Mouse (Mus musculus) liver, embryonic 11.5 days (tissue): ENCODE results near the gene Znrf2. TPM values are rescaled to one million over a fixed set of nuclear protein-coding genes. Genes with fewer than 3 reads are reported as not detected.

Experiments used
- ATAC-seq: fragments of 200-750 bp; cut with Nextera tagmentation; replicated peaks from 2 replicates; pipeline ENCODE4 v1.8.0; 2017; ENCODE audit warnings: moderate number of reproducible peaks, mild to moderate bottlenecking, moderate TSS enrichment, moderate library complexity; ENCODE audit not compliant: low FRiP score
- DNase-seq: peaks from one replicate; pipeline ENCODE4 v3.0.0-alpha.2; 2017; ENCODE audit warnings: low spot score
- H3K27ac ChIP-seq: fragments of 300-500 bp; sonication (generic); 2 replicates; pipeline ENCODE4 v1.5.1; 2014; ENCODE audit warnings: mild to moderate bottlenecking, low read depth, low read length, control low read depth
- H3K27me3 ChIP-seq: fragments of 300-500 bp; sonication (generic); replicated peaks from 2 replicates; pipeline ENCODE4 v1.6.1; 2014; ENCODE audit warnings: low read length, mixed read lengths; ENCODE audit not compliant: control insufficient read depth, insufficient read depth
- H3K36me3 ChIP-seq: fragments of 300-500 bp; sonication (generic); 2 replicates; pipeline ENCODE4 v1.6.1; 2014; ENCODE audit warnings: mild to moderate bottlenecking, low read length, moderate library complexity, mixed read lengths; ENCODE audit not compliant: control insufficient read depth, insufficient read depth
- H3K4me1 ChIP-seq: fragments of 300-500 bp; sonication (generic); replicated peaks from 2 replicates; pipeline ENCODE4 v1.6.1; 2014; ENCODE audit warnings: low read length, mixed read lengths; ENCODE audit not compliant: control insufficient read depth, insufficient read depth
- H3K4me2 ChIP-seq: fragments of 300-500 bp; sonication (generic); 2 replicates; pipeline ENCODE4 v1.6.1; 2014; ENCODE audit warnings: mild to moderate bottlenecking, control low read depth, moderate library complexity
- H3K4me3 ChIP-seq: fragments of 300-500 bp; sonication (generic); 2 replicates; pipeline ENCODE4 v1.5.1; 2014; ENCODE audit warnings: low read depth, low read length, control low read depth
- H3K9ac ChIP-seq: fragments of 300-500 bp; sonication (generic); 2 replicates; pipeline ENCODE4 v1.6.1; 2014; ENCODE audit warnings: low read depth, low read length, control low read depth
- H3K9me3 ChIP-seq: fragments of 300-500 bp; sonication (generic); 2 replicates; pipeline ENCODE4 v1.6.1; 2016; ENCODE audit warnings: low read length, inconsistent platforms, mixed read lengths; ENCODE audit not compliant: control insufficient read depth
- WGBS: fragments of 180-500 bp; shearing (Covaris S2); extraction: QIAGEN DNeasy Blood & Tissue Kit; methylation state at CpG from one replicate; pipeline ENCODE4 v1.1.7; 2014; 5-methylcytosine and 5-hydroxymethylcytosine counted together
- polyA plus RNA-seq: library from polyadenylated mRNA; unstranded; fragments of >200 nt; fragmentation: Nextera tagmentation; extraction: Ambion mirVana; gene quantifications from 2 replicates; pipeline ENCODE4 v1.2.1, GENCODE M21; 2014

The Znrf2 gene
- polyA plus RNA-seq, 1 experiment from 2014 or later = 4.1 TPM

DNA sequence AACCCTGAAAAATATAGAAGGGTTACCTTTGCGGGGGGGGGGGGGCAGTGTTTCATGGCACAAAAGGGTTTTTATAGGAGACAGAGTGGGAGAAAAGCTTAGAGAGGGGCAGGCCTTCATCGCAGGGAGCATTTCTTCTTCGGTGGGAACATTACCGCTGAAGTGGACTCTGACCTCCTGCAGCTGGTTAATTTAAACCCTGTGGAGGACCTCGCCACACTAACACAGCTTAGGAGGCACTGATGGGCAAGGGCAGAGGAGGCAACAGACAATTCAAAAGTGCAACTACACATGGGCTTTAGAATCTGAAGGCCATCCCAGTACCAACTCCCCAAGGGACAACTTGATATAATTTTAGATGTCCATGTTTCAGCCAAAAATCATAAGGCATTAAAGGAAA is 20.7 kb upstream of the Znrf2 start:
- H3K36me3 ChIP-seq = no peaks in the 10 kb centered on the region
- H3K4me3 ChIP-seq = no peak overlapping the region
- ATAC-seq = no peak
- no peak overlapping the region for H3K4me2 ChIP-seq
- no peak overlapping the region for H3K27ac ChIP-seq
- H3K9ac ChIP-seq = no peak overlapping the region
- H3K27me3 ChIP-seq = no peaks in the 10 kb centered on the region
- WGBS = 69% methylated on average over 5 of the region's 5 CpGs
- DNase-seq = no peak
- peaks cover 3% of the 10 kb centered on the region for H3K9me3 ChIP-seq
- H3K4me1 ChIP-seq = no peaks in the 10 kb centered on the region

DNA sequence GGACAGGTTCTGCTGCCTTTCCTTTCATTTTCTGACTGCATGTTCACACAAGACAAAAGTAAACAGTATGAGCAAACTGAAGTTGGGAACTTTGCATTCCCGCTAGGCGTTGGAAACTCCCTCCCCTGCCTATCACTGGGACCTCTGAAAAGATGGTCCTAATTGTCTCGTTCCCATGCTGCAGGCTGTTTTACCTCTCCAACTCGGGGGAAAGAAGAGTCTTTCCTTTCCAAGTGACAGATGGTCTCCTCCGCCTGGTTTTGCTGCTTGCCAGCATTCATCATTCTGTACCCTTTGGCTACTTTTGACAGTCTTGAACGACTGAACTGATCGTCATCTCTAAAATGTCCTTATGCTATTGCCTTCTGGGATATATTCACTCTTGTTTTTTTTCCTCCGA is 14.4 kb upstream of the Znrf2 start:
- DNase-seq (peak; percentile 25), ATAC-seq (no peak)
- no peak overlapping the region for H3K4me2 ChIP-seq
- no peaks in the 10 kb centered on the region for H3K27me3 ChIP-seq
- no peaks in the 10 kb centered on the region for H3K4me1 ChIP-seq
- H3K4me3 ChIP-seq = no peak overlapping the region
- H3K36me3 ChIP-seq = no peaks in the 10 kb centered on the region
- H3K9me3 ChIP-seq = peaks cover 3% of the 10 kb centered on the region
- H3K27ac ChIP-seq = no peak overlapping the region
- H3K9ac ChIP-seq = no peak overlapping the region
- 63% methylated on average over 8 of the region's 8 CpGs for WGBS

DNA sequence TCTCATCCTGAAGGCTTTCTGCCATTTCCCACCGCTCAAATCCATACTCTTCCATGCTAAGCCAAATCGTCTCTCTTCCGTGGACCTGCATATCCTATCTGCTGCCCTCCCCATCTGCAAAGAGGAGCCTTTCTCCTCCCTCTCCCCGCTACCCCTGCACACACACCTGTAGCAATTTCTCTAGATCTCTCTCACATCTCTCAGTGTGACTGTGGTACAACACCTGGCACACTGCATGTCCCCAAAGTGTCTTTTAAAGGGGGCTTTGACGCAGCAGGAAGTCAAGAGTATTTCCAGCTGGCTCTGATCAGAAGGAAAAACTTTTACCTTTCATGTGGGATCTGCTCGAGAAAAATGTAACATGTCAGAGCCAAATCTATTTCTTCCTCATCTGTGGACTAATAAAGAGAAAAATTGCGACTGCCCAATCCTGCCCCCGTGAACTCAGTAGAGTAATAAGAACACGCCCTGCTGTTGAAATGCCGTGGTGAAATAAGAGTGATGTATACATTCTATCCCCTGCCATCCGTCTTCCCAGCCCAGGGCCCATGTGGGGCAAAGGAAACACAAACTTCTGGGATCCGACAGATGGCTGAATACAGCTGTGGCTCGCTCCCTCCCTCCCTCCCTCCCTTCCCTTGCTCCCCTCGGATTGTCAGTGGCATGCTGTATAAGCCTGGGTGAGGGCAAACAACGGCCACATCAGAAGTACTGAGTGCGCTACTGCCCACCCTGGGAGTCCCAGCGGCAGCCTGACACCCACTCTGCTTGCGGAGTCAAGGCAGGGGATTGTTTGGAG is 12.5 kb upstream of the Znrf2 start:
- no peaks in the 10 kb centered on the region for H3K9me3 ChIP-seq
- 71% methylated on average over 18 of the region's 18 CpGs for WGBS

DNA sequence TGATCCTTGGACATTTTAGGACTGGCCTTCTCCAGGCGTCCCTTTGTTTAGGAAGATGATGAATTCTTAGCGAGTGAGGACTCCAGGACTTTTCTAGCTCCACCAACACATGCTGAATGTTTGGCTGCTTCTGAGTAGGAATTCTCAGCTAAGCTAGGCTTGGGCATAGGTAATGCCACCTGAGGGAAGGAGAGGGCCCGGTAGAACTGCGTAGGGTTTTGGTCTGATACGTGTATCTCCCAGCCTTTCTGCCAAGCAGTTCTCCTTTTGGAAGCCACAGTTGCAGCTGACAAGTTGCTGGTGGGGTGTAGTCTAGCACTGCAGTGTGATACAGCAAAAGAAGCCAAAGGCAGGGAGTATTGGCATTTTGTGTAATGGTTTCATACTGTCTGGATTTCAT is 10.9 kb upstream of the Znrf2 start:
- Histone ChIP-seq H3K27me3 (no peaks in the 10 kb centered on the region), H3K27ac (no peak overlapping the region), H3K4me1 (0 out of 2 replicates have a peak, but pooled peaks cover 2% of the 10 kb centered on the region), H3K36me3 (no peaks in the 10 kb centered on the region), H3K9ac (no peak overlapping the region), H3K4me3 (no peak overlapping the region), H3K9me3 (no peaks in the 10 kb centered on the region), H3K4me2 (no peak overlapping the region)
- DNase-seq (peak; percentile 9), ATAC-seq (no peak)
- WGBS = 82% methylated on average over 5 of the region's 5 CpGs

More for the DNA sequence above, 12.5 kb upstream of the Znrf2 start:
- ATAC-seq (no peak), DNase-seq (peak; percentile 20)
- no peak overlapping the region for H3K4me3 ChIP-seq
- H3K36me3 ChIP-seq = no peaks in the 10 kb centered on the region
- no peak overlapping the region for H3K4me2 ChIP-seq
- no peak overlapping the region for H3K9ac ChIP-seq
- H3K4me1 ChIP-seq = no peaks in the 10 kb centered on the region
- no peaks in the 10 kb centered on the region for H3K27me3 ChIP-seq
- no peak overlapping the region for H3K27ac ChIP-seq

DNA sequence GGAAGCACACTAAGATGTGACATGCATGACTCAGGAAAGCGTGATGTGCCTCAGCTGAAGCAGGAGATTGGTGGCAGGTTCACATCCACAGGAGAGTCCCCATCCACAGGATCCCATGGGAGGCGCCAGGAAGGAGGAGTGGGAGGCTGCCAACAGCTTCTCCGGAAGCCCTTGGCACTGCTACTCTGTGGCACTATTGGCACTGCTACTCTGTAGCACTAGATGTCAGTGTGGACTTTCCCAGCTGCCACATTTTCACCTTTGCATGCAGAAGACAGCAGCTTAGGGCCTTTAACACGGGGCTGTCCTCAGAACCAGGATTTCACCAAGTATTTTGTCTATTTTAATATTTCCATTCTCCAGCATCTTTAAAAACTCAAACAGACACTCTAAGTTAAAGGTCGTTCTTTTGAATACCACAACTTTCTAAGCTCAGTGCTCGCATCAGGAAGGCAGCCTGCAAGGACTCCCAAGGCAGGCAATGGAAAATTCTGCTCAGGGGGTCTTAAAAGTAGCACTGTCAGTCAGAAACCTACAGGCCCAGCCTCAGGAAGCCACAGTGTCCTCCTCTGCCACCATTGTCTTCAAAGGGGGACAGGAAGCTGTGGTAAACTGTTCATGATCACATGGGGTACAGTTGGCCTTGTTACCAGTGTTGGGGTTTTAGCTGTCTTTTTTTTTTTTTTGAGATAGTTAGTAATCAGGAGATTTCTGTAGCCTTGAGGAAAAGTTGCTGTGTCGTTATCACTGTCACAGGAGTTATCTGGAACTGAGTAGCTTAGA is 7.0 kb upstream of the Znrf2 start:
- WGBS = 55% methylated on average over 7 of the region's 7 CpGs
- H3K9me3 ChIP-seq = no peaks in the 10 kb centered on the region
- DNase-seq = peak; percentile 30
- ATAC-seq = no peak
- no peaks in the 10 kb centered on the region for H3K36me3 ChIP-seq
- H3K9ac ChIP-seq = no peak overlapping the region
- H3K4me1 ChIP-seq = 0 out of 2 replicates have a peak, but pooled peaks cover 2% of the 10 kb centered on the region
- no peak overlapping the region for H3K4me2 ChIP-seq
- H3K27ac ChIP-seq = no peak overlapping the region
- no peaks in the 10 kb centered on the region for H3K27me3 ChIP-seq
- H3K4me3 ChIP-seq = no peak overlapping the region

- WGBS = 38% methylated on average over 1 of the region's 1 CpGs
- no peak overlapping the region for H3K9ac ChIP-seq
- H3K4me1 ChIP-seq = 0 out of 2 replicates have a peak, but pooled peaks cover 2% of the 10 kb centered on the region
- H3K27ac ChIP-seq = no peak overlapping the region
- no peaks in the 10 kb centered on the region for H3K36me3 ChIP-seq
- DNase-seq (peak; percentile 19), ATAC-seq (no peak)
- H3K4me3 ChIP-seq = no peak overlapping the region
- H3K9me3 ChIP-seq = no peaks in the 10 kb centered on the region
- no peak overlapping the region for H3K4me2 ChIP-seq
- no peaks in the 10 kb centered on the region for H3K27me3 ChIP-seq
Measured at GRCm38 (mm10) chr6:54810314-54810646, 6.4 kb upstream of the Znrf2 start.

- H3K9ac ChIP-seq = no peak overlapping the region
- DNase-seq (peak; percentile 29), ATAC-seq (no peak)
- H3K4me1 ChIP-seq = peaks cover 7% of the 10 kb centered on the region
- no peaks in the 10 kb centered on the region for H3K9me3 ChIP-seq
- H3K4me3 ChIP-seq = no peak overlapping the region
- no peaks in the 10 kb centered on the region for H3K36me3 ChIP-seq
- no peak overlapping the region for H3K4me2 ChIP-seq
- WGBS = 56% methylated on average over 11 of the region's 11 CpGs
- H3K27me3 ChIP-seq = no peaks in the 10 kb centered on the region
- no peak overlapping the region for H3K27ac ChIP-seq
Measured at GRCm38 (mm10) chr6:54811546-54812250, 5.0 kb upstream of the Znrf2 start.

DNA sequence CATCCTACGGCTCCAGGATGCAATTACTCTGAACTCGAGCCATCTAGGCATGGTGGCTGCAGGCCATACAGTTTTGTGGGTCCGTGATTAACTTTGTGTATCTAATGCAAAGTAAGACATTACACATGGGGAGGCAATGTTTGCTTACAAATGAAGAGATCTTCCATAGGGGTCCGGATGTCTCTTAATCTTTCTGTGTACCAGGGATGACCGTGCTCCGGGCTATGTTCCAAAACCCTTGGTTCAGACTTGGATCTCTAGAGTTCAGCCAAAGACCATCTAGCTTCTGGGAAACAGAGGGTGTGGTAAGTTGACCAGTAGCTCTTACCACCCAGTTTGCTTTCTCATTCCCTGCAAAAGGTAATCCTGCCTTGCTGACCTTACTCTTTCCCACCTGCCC is 4.4 kb upstream of the Znrf2 start:
- Histone ChIP-seq H3K4me1 (peaks cover 7% of the 10 kb centered on the region), H3K36me3 (no peaks in the 10 kb centered on the region), H3K4me2 (no peak overlapping the region), H3K27me3 (no peaks in the 10 kb centered on the region), H3K27ac (no peak overlapping the region), H3K9ac (no peak overlapping the region), H3K4me3 (no peak overlapping the region), H3K9me3 (no peaks in the 10 kb centered on the region)
- WGBS = 81% methylated on average over 6 of the region's 6 CpGs
- ATAC-seq (no peak), DNase-seq (peak; percentile 20)
